Mouse (Mus musculus): ENCODE measurements around the gene Rpl7l1. TPM values are rescaled to one million over a fixed set of nuclear protein-coding genes. Genes with fewer than 3 reads are reported as not detected.
"Not testable (repeated sequence)": the region's sequence is repeated elsewhere in the genome, so short reads cannot be mapped to it uniquely, and the experiment has no call there.

The Rpl7l1 gene
- polyA plus RNA-seq, 1 experiment from 2014 or later, result 133 TPM

- DNase-seq (ENCODE audit: low spot score) (peak; percentile 93), ATAC-seq (replicated peaks; ENCODE audit: low FRiP score, low TSS enrichment, low read depth) (peak; percentile 86)
- peaks cover 15% of the 10 kb centered on the region for H3K4me1 ChIP-seq (replicated peaks; ENCODE audit: control insufficient read depth, insufficient read depth, low read length)
- H3K36me3 ChIP-seq (ENCODE audit: control insufficient read depth, insufficient read depth, low read length), result peaks cover 35% of the 10 kb centered on the region
- no peaks in the 10 kb centered on the region for H3K27me3 ChIP-seq (replicated peaks; ENCODE audit: control insufficient read depth, insufficient read depth, low read length)
- peak within 1 kb of the TSS; percentile 78 for H3K9ac ChIP-seq (ENCODE audit: low read length)
- H3K9me3 ChIP-seq (ENCODE audit: control insufficient read depth, low read length), result no peaks in the 10 kb centered on the region
- WGBS, result under 1% methylated on average over 50 of the region's 50 CpGs
- H3K27ac ChIP-seq (ENCODE audit: low read depth), result peak within 1 kb of the TSS; percentile 84
- peak within 1 kb of the TSS; percentile 73 for H3K4me2 ChIP-seq (ENCODE audit: low read length)
- peak within 1 kb of the TSS; percentile 96 for H3K4me3 ChIP-seq (ENCODE audit: low read depth, low read length)
These were observed 9.8 kb downstream of the Rpl7l1 start, which contains the start of gene 2310039H08Rik for GRCm38 (mm10) chr17:46772404-46773277. Gene 2310039H08Rik (plus strand): TSS chr17:46772635.

- ATAC-seq (replicated peaks; ENCODE audit: low FRiP score, low TSS enrichment, low read depth), result peak; percentile 18; the same call in 1 of the 2 replicates
- H3K4me2 ChIP-seq (ENCODE audit: low read length), result peak overlapping the region; percentile 73
- H3K4me3 ChIP-seq (ENCODE audit: low read depth, low read length), result peak overlapping the region; percentile 96
- H3K4me1 ChIP-seq (replicated peaks; ENCODE audit: control insufficient read depth, insufficient read depth, low read length), result peaks cover 15% of the 10 kb centered on the region
- H3K27ac ChIP-seq (ENCODE audit: low read depth), result peak overlapping the region; percentile 60
- H3K9ac ChIP-seq (ENCODE audit: low read length), result peak overlapping the region; percentile 78
- H3K27me3 ChIP-seq (replicated peaks; ENCODE audit: control insufficient read depth, insufficient read depth, low read length), result no peaks in the 10 kb centered on the region
- no peaks in the 10 kb centered on the region for H3K9me3 ChIP-seq (ENCODE audit: control insufficient read depth, low read length)
- 5% methylated on average over 5 of the region's 5 CpGs for WGBS
- H3K36me3 ChIP-seq (ENCODE audit: control insufficient read depth, insufficient read depth, low read length), result peaks cover 29% of the 10 kb centered on the region
- DNase-seq (ENCODE audit: low spot score), result no peak
These were observed 10.5 kb downstream of the Rpl7l1 start for GRCm38 (mm10) chr17:46772038-46772403.

- H3K4me1 ChIP-seq (replicated peaks; ENCODE audit: control insufficient read depth, insufficient read depth, low read length), result peaks cover 15% of the 10 kb centered on the region
- H3K27me3 ChIP-seq (replicated peaks; ENCODE audit: control insufficient read depth, insufficient read depth, low read length), result no peaks in the 10 kb centered on the region
- H3K36me3 ChIP-seq (ENCODE audit: control insufficient read depth, insufficient read depth, low read length), result peaks cover 25% of the 10 kb centered on the region
- ATAC-seq (replicated peaks; ENCODE audit: low FRiP score, low TSS enrichment, low read depth) (no peak), DNase-seq (ENCODE audit: low spot score) (no peak)
- peak overlapping the region; percentile 60; the same call in 1 of the 2 replicates for H3K27ac ChIP-seq (ENCODE audit: low read depth)
- peak overlapping the region; percentile 73 for H3K4me2 ChIP-seq (ENCODE audit: low read length)
- no peaks in the 10 kb centered on the region for H3K9me3 ChIP-seq (ENCODE audit: control insufficient read depth, low read length)
- H3K9ac ChIP-seq (ENCODE audit: low read length), result peak overlapping the region; percentile 78; the same call in 1 of the 2 replicates
- WGBS, result 65% methylated on average over 17 of the region's 17 CpGs
- H3K4me3 ChIP-seq (ENCODE audit: low read depth, low read length), result peak overlapping the region; percentile 96
These were observed 10.9 kb downstream of the Rpl7l1 start for GRCm38 (mm10) chr17:46771616-46772015.

GRCm38 (mm10) chr17:46771025-46771424 lies 11.4 kb downstream of the Rpl7l1 start:
- H3K9me3 ChIP-seq (ENCODE audit: control insufficient read depth, low read length), result no peaks in the 10 kb centered on the region
- ATAC-seq (replicated peaks; ENCODE audit: low FRiP score, low TSS enrichment, low read depth), result no peak
- H3K4me3 ChIP-seq (ENCODE audit: low read depth, low read length), result no peak overlapping the region
- H3K27me3 ChIP-seq (replicated peaks; ENCODE audit: control insufficient read depth, insufficient read depth, low read length), result no peaks in the 10 kb centered on the region
- peaks cover 15% of the 10 kb centered on the region for H3K4me1 ChIP-seq (replicated peaks; ENCODE audit: control insufficient read depth, insufficient read depth, low read length)
- no peak overlapping the region for H3K9ac ChIP-seq (ENCODE audit: low read length)
- H3K27ac ChIP-seq (ENCODE audit: low read depth), result no peak overlapping the region
- H3K4me2 ChIP-seq (ENCODE audit: low read length), result no peak overlapping the region
- WGBS, result 85% methylated on average over 4 of the region's 4 CpGs
- DNase-seq (ENCODE audit: low spot score), result no peak
- H3K36me3 ChIP-seq (ENCODE audit: control insufficient read depth, insufficient read depth, low read length), result peaks cover 19% of the 10 kb centered on the region

GRCm38 (mm10) chr17:46770546-46770945 lies 11.9 kb downstream of the Rpl7l1 start:
- Histone ChIP-seq H3K27me3 (replicated peaks; ENCODE audit: control insufficient read depth, insufficient read depth, low read length) (no peaks in the 10 kb centered on the region), H3K9ac (ENCODE audit: low read length) (no peak overlapping the region), H3K4me3 (ENCODE audit: low read depth, low read length) (no peak overlapping the region), H3K9me3 (ENCODE audit: control insufficient read depth, low read length) (no peaks in the 10 kb centered on the region), H3K36me3 (ENCODE audit: control insufficient read depth, insufficient read depth, low read length) (peaks cover 15% of the 10 kb centered on the region), H3K27ac (ENCODE audit: low read depth) (no peak overlapping the region), H3K4me2 (ENCODE audit: low read length) (no peak overlapping the region), H3K4me1 (replicated peaks; ENCODE audit: control insufficient read depth, insufficient read depth, low read length) (peaks cover 15% of the 10 kb centered on the region)
- 92% methylated on average over 11 of the region's 11 CpGs for WGBS
- DNase-seq (ENCODE audit: low spot score), result no peak
- ATAC-seq (replicated peaks; ENCODE audit: low FRiP score, low TSS enrichment, low read depth), result no peak

- no peak overlapping the region for H3K9ac ChIP-seq (ENCODE audit: low read length)
- no peak overlapping the region for H3K4me2 ChIP-seq (ENCODE audit: low read length)
- WGBS, result 45% methylated on average over 8 of the region's 8 CpGs
- H3K4me3 ChIP-seq (ENCODE audit: low read depth, low read length), result no peak overlapping the region
- no peaks in the 10 kb centered on the region for H3K9me3 ChIP-seq (ENCODE audit: control insufficient read depth, low read length)
- peaks cover 6% of the 10 kb centered on the region for H3K4me1 ChIP-seq (replicated peaks; ENCODE audit: control insufficient read depth, insufficient read depth, low read length)
- DNase-seq (ENCODE audit: low spot score), result no peak
- no peaks in the 10 kb centered on the region for H3K36me3 ChIP-seq (ENCODE audit: control insufficient read depth, insufficient read depth, low read length)
- no peaks in the 10 kb centered on the region for H3K27me3 ChIP-seq (replicated peaks; ENCODE audit: control insufficient read depth, insufficient read depth, low read length)
- ATAC-seq (replicated peaks; ENCODE audit: low FRiP score, low TSS enrichment, low read depth), result no peak
- no peak overlapping the region for H3K27ac ChIP-seq (ENCODE audit: low read depth)
These were observed 14.6 kb downstream of the Rpl7l1 start for GRCm38 (mm10) chr17:46767868-46768267.

GRCm38 (mm10) chr17:46764916-46765315 lies 17.6 kb downstream of the Rpl7l1 start:
- H3K36me3 ChIP-seq (ENCODE audit: control insufficient read depth, insufficient read depth, low read length); H3K9me3 ChIP-seq (ENCODE audit: control insufficient read depth, low read length); H3K27me3 ChIP-seq (replicated peaks; ENCODE audit: control insufficient read depth, insufficient read depth, low read length); DNase-seq (ENCODE audit: low spot score); H3K9ac ChIP-seq (ENCODE audit: low read length); H3K4me3 ChIP-seq (ENCODE audit: low read depth, low read length); H3K4me2 ChIP-seq (ENCODE audit: low read length); H3K27ac ChIP-seq (ENCODE audit: low read depth); H3K4me1 ChIP-seq (replicated peaks; ENCODE audit: control insufficient read depth, insufficient read depth, low read length); ATAC-seq (replicated peaks; ENCODE audit: low FRiP score, low TSS enrichment, low read depth): not testable (repeated sequence)
- 58% methylated on average over 8 of the region's 9 CpGs for WGBS

- ATAC-seq (replicated peaks; ENCODE audit: low FRiP score, low TSS enrichment, low read depth), result no peak
- WGBS, result 81% methylated on average over 2 of the region's 2 CpGs
- no peak for DNase-seq (ENCODE audit: low spot score)
- no peaks in the 10 kb centered on the region for H3K9me3 ChIP-seq (ENCODE audit: control insufficient read depth, low read length)
- H3K27me3 ChIP-seq (replicated peaks; ENCODE audit: control insufficient read depth, insufficient read depth, low read length), result no peaks in the 10 kb centered on the region
- no peak within 1 kb of the TSS for H3K9ac ChIP-seq (ENCODE audit: low read length)
- H3K4me1 ChIP-seq (replicated peaks; ENCODE audit: control insufficient read depth, insufficient read depth, low read length), result no peaks in the 10 kb centered on the region
- H3K4me3 ChIP-seq (ENCODE audit: low read depth, low read length), result no peak within 1 kb of the TSS
- no peaks in the 10 kb centered on the region for H3K36me3 ChIP-seq (ENCODE audit: control insufficient read depth, insufficient read depth, low read length)
- no peak within 1 kb of the TSS for H3K27ac ChIP-seq (ENCODE audit: low read depth)
- no peak within 1 kb of the TSS for H3K4me2 ChIP-seq (ENCODE audit: low read length)
These were observed 18.9 kb downstream of the Rpl7l1 start, which contains the start of gene Ptcra for GRCm38 (mm10) chr17:46763544-46763943. Gene Ptcra (minus strand): TSS chr17:46763712.

All from intestine, embryonic 14.5 days (tissue).